Mouse (Mus musculus) liver, postnatal 0 days (tissue): Measurements from ENCODE around the gene Pfn1. TPM values are rescaled to one million over a fixed set of nuclear protein-coding genes. Genes with fewer than 3 reads are reported as not detected.

Experiments used
- ATAC-seq: fragments of 200-750 bp; cut with Nextera tagmentation; 2 replicates; pipeline ENCODE4 v1.8.0; 2017; ENCODE audit warnings: mild to moderate bottlenecking, moderate library complexity
- DNase-seq: peaks from one replicate; pipeline ENCODE4 v3.0.0-alpha.2; 2016
- H3K27ac ChIP-seq: fragments of 300-500 bp; sonication (generic); 2 replicates; pipeline ENCODE4 v1.5.1; 2014; ENCODE audit warnings: antibody characterized with exemption, moderate library complexity, mild to moderate bottlenecking, low read depth
- H3K27me3 ChIP-seq: fragments of 300-500 bp; sonication (generic); 2 replicates; pipeline ENCODE4 v1.6.1; 2014; ENCODE audit warnings: low read length, control low read depth, mixed read lengths; ENCODE audit not compliant: insufficient read depth
- H3K36me3 ChIP-seq: fragments of 300-500 bp; sonication (generic); replicated peaks from 2 replicates; pipeline ENCODE4 v1.6.1; 2014; ENCODE audit warnings: mild to moderate bottlenecking, control low read depth, low read length, moderate library complexity, mixed read lengths; ENCODE audit not compliant: insufficient read depth
- H3K4me1 ChIP-seq: fragments of 300-500 bp; sonication (generic); 2 replicates; pipeline ENCODE4 v1.6.1; 2014; ENCODE audit warnings: antibody characterized with exemption, mild to moderate bottlenecking, control low read depth; ENCODE audit not compliant: insufficient read depth
- H3K4me2 ChIP-seq: fragments of 300-500 bp; sonication (generic); 2 replicates; pipeline ENCODE4 v1.6.1; 2014; ENCODE audit warnings: low read depth, mild to moderate bottlenecking, low read length, moderate library complexity, mixed read lengths
- H3K4me3 ChIP-seq: fragments of 300-500 bp; sonication (generic); 2 replicates; pipeline ENCODE4 v1.5.1; 2014; ENCODE audit warnings: low read depth, low read length
- H3K9ac ChIP-seq: fragments of 300-500 bp; sonication (generic); replicated peaks from 2 replicates; pipeline ENCODE4 v1.6.1; 2014; ENCODE audit warnings: mild to moderate bottlenecking, moderate library complexity
- H3K9me3 ChIP-seq: fragments of 300-500 bp; sonication (generic); 2 replicates; pipeline ENCODE4 v1.6.1; 2016; ENCODE audit warnings: mild to moderate bottlenecking, control low read depth, low read length, mixed read lengths
- CTCF ChIP-seq: sonication (generic); IDR thresholded peaks from 2 replicates; pipeline ENCODE4 v1.5.1; 2016; ENCODE audit warnings: antibody characterized with exemption, low read depth
- EP300 ChIP-seq: IDR thresholded peaks from 2 replicates; pipeline ENCODE4 v1.6.1; 2016; ENCODE audit warnings: antibody characterized with exemption, low read depth, mild to moderate bottlenecking
- WGBS: fragments of 180-500 bp; shearing (Covaris S2); extraction: QIAGEN DNeasy Blood & Tissue Kit; methylation state at CpG from one replicate; pipeline ENCODE4 v1.1.7; 2014; ENCODE audit not compliant: insufficient replicate concordance; 5-methylcytosine and 5-hydroxymethylcytosine counted together
- polyA plus RNA-seq: library from polyadenylated mRNA; unstranded; fragments of >200 nt; fragmentation: Nextera tagmentation; extraction: Ambion mirVana; gene quantifications from 2 replicates; pipeline ENCODE4 v1.2.1, GENCODE M21; 2015

Gene Pfn1
- polyA plus RNA-seq, 1 experiment from 2014 or later, result 918 TPM

GRCm38 (mm10) chr11:70653345-70654197, 873 bp downstream of the Pfn1 start:
- DNase-seq (peak; percentile 86), ATAC-seq (peak; percentile 65)
- Histone ChIP-seq H3K27me3 (no peaks in the 10 kb centered on the region), H3K36me3 (peaks cover 38% of the 10 kb centered on the region), H3K4me1 (peaks cover 57% of the 10 kb centered on the region), H3K4me3 (peak overlapping the region; percentile 100), H3K4me2 (peak overlapping the region; percentile 96), H3K9me3 (no peaks in the 10 kb centered on the region), H3K27ac (peak overlapping the region; percentile 99), H3K9ac (peak overlapping the region; percentile 100)
- WGBS, result under 1% methylated on average over 53 of the region's 63 CpGs
- TF ChIP-seq EP300 (no peak; the same call in 1 of the 2 replicates), CTCF (no peak)

DNA sequence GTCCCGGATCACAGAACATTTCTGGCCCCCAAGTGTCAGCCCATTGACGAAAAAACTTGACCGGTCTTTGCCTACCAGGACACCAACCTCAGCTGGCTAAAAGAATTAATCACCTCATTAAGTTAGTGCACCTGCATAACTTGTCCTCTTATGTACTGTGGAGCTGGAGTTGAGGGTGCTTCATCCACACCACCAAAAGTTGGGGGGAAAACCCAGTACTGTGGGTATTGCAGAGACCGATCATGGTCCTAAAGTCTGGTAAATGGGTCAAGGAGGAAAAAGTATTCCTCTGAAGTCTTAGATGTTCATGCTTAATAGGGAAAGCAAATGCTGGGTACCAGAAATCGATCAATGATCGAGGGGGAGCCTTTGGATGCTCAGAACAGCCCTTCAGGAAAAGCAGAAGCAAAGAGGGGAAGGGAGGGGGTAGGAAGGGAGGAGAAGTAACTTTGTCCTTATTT, 1.5 kb downstream of the Pfn1 start:
- Histone ChIP-seq H3K27me3 (no peaks in the 10 kb centered on the region), H3K36me3 (peaks cover 38% of the 10 kb centered on the region), H3K4me2 (peak overlapping the region; percentile 96), H3K4me3 (peak overlapping the region; percentile 100), H3K4me1 (peaks cover 60% of the 10 kb centered on the region), H3K9me3 (no peaks in the 10 kb centered on the region), H3K27ac (peak overlapping the region; percentile 99), H3K9ac (peak overlapping the region; percentile 100)
- DNase-seq (no peak), ATAC-seq (no peak)
- TF ChIP-seq CTCF, result no peak
- TF ChIP-seq EP300, result no peak
- WGBS, result 20% methylated on average over 6 of the region's 6 CpGs

- DNase-seq (peak; percentile 53), ATAC-seq (no peak)
- 26% methylated on average over 12 of the region's 12 CpGs for WGBS
- Histone ChIP-seq H3K27ac (peak overlapping the region; percentile 99), H3K27me3 (no peaks in the 10 kb centered on the region), H3K36me3 (peaks cover 38% of the 10 kb centered on the region), H3K4me3 (peak overlapping the region; percentile 100), H3K9ac (peak overlapping the region; percentile 100), H3K4me1 (peaks cover 59% of the 10 kb centered on the region), H3K4me2 (peak overlapping the region; percentile 96), H3K9me3 (no peaks in the 10 kb centered on the region)
- no peak for TF ChIP-seq CTCF
- no peak for TF ChIP-seq EP300
Observed at GRCm38 (mm10) chr11:70652029-70652883, 2.2 kb downstream of the Pfn1 start.

- peaks cover 38% of the 10 kb centered on the region for H3K36me3 ChIP-seq
- peaks cover 52% of the 10 kb centered on the region for H3K4me1 ChIP-seq
- WGBS, result 52% methylated on average over 2 of the region's 2 CpGs
- H3K27ac ChIP-seq, result peak overlapping the region; percentile 99
- no peaks in the 10 kb centered on the region for H3K9me3 ChIP-seq
- H3K9ac ChIP-seq, result 0 out of 2 replicates have a peak overlapping the region, but pooled peaks have one; percentile 100
- peak overlapping the region; percentile 100; the same call in 1 of the 2 replicates for H3K4me3 ChIP-seq
- no peak for ATAC-seq
- no peak for DNase-seq
- H3K4me2 ChIP-seq, result peak overlapping the region; percentile 96
- no peak for TF ChIP-seq CTCF
- TF ChIP-seq EP300, result no peak
- no peaks in the 10 kb centered on the region for H3K27me3 ChIP-seq
Observed at GRCm38 (mm10) chr11:70651391-70651790, 3.1 kb downstream of the Pfn1 start.

DNA sequence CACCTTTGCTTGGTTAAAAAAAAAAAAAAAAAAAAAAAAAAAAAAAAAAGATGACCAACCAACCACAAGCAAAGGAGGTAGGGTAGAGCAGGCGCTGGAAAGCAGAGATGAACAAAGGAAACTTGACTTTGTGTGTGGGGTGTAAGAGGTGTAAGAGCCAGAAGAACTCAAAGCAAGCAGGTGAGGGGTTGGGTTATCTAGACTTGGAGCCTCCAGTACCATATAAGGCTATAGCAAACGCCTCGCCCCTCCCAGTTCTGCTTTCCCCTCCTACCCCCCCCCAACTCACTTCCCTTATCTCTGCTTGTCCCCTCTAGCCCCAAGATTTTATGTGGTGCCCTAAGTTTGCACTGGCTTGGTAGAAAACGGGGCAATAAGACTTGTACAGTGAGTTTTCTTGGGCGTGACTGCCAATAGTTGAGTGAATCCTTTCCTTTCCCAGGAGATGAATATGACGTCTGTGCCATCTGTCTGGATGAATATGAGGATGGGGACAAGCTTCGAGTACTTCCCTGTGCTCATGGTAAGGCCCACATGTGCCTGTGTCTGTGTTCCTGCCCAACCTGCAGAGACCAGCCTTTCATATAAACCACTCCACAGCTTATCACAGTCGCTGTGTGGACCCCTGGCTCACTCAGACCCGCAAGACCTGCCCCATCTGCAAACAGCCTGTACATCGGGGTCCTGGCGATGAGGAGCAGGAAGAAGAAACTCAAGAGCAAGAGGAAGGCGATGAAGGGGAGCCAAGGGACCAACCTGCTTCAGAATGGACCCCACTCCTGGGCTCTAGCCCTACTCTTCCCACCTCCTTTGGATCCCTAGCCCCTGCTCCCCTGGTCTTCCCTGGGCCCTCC, 3.9 kb downstream of the Pfn1 start:
- WGBS, result 52% methylated on average over 12 of the region's 12 CpGs
- no peaks in the 10 kb centered on the region for H3K27me3 ChIP-seq
- H3K27ac ChIP-seq, result peak overlapping the region; percentile 99
- no peak for ATAC-seq
- H3K4me1 ChIP-seq, result peaks cover 52% of the 10 kb centered on the region
- peaks cover 38% of the 10 kb centered on the region for H3K36me3 ChIP-seq
- H3K9ac ChIP-seq, result peak overlapping the region; percentile 27; the same call in 1 of the 2 replicates
- no peaks in the 10 kb centered on the region for H3K9me3 ChIP-seq
- peak overlapping the region; percentile 96 for H3K4me2 ChIP-seq
- peak; percentile 57 for DNase-seq
- peak overlapping the region; percentile 100; the same call in 1 of the 2 replicates for H3K4me3 ChIP-seq
- TF ChIP-seq EP300 (no peak), CTCF (no peak)
